Mouse (Mus musculus) cerebellum, adult 2 months (tissue): ENCODE results near the gene Bicd2.

Experiments used
- CTCF ChIP-seq: fragments of 200-500 bp; IDR thresholded peaks from 2 replicates; pipeline ENCODE4 v1.5.1; 2011; ENCODE audit warnings: low read depth, mild to moderate bottlenecking, control low read depth, low read length, moderate library complexity, borderline replicate concordance; ENCODE audit not compliant: insufficient read depth
- POLR2A ChIP-seq: fragments of 200-500 bp; IDR thresholded peaks from 2 replicates; pipeline ENCODE4 v1.6.1; 2011; ENCODE audit warnings: low read length, control low read depth, borderline replicate concordance; ENCODE audit not compliant: insufficient read depth

DNA sequence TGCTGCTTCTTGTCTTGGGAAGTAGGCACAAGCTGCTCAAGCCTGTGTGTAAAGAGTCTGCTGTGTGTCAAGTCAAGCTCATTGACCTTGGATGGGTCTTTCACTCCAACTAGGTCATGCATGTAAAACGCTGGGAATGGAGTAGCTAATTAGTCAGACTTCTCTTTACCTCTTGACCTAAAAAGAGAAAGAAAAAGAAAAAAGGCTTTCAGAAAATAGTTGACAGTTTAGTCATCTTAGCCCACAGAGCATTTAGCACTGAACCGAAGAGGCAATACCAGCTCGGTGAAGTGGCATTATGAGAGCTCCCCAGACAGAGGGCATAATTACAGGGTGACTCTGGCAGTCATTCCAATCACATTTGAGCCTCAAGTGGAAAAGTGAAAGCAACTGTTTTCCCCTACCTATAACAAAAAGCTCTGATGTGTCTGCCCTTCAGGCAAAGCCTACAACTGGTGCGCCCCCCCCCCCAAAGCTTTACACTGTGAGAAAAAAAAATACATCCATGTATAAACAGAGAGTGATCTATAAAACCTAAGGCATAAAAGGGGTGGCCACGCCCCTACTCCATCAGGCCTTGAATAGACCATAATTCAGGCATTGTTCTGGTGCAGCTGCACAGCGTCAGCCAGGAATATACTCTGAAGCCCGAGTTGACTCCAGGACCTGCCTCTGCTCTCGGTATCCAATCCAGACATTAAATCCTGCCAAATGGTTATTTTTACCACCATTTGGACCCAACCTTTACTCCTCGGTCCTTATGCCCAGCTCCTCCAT, 24.8 kb upstream of the Bicd2 start:
- TF ChIP-seq CTCF (no peak), POLR2A (no peak)
